Mouse (Mus musculus) granulocyte monocyte progenitor cell, adult 5-6 weeks (primary cell): Measurements from ENCODE around the gene Rpl6. TPM values are rescaled to one million over a fixed set of nuclear protein-coding genes. Genes with fewer than 3 reads are reported as not detected.
"Not testable (repeated sequence)": the region's sequence is repeated elsewhere in the genome, so short reads cannot be mapped to it uniquely, and the experiment has no call there.

Experiments
- ATAC-seq: replicated peaks from 2 replicates; pipeline ENCODE4 v1.8.0; 2016; ENCODE audit warnings: mild to moderate bottlenecking, moderate TSS enrichment, inconsistent platforms; ENCODE audit not compliant: poor library complexity, severe bottlenecking
- total RNA-seq, 2 experiments: library from RNA; stranded (forward) in 1 of 2; stranded (reverse) in 1 of 2; fragments of 200-712, 200-1000 nt in 1 of 2; fragments of >200 nt in 1 of 2; fragmentation: Nextera tagmentation in 1 of 2; gene quantifications; 2 replicates each; pipeline ENCODE4 v1.2.3; 2014 to 2017

The Rpl6 gene
- total RNA-seq, 2 experiments from 2014 or later, result 1,241 to 2,395 TPM

- ATAC-seq, result no peak
These were observed 17.1 kb downstream of the Rpl6 start for GRCm38 (mm10) chr5:121221328-121221850.

GRCm38 (mm10) chr5:121224020-121224419 lies 19.7 kb downstream of the Rpl6 start:
- not testable (repeated sequence) for ATAC-seq

DNA sequence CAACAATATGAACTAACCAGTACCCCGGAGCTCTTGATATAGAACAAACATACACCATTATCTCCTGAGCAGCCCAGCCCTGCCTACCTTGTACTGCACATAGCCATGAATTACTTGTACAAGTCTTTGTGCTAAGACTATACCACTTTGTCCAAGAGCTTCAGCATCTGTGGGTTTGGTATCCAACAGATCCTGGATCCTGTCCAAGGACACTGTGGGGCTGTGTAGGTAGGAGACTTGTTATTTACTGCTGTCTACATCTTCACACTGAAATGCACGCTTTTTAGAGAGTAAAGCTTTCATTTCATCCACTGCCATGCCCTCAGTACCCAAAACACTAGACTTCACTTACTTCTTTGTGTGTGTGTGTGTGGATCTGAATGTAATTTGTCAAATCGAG lies 20.6 kb downstream of the Rpl6 start:
- no peak for ATAC-seq

DNA sequence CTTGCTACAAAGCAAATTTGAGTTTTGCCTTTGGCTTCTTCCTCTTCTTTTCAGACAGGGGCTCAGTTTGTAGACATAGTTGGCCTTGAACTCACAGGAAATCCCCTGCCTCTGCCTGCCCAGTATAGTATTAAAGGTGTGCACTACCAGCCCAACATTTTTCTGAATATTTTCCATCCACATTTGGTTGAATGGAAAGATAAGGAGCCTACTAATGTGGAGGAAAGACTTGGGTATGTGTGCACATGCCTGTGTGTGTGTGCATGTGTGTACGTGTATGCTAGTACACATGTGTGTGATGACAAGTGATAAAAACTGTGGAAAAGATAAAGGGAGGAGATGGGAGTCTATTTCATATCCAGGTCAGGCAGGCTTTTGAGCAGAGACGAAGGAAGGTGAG lies 21.6 kb downstream of the Rpl6 start:
- ATAC-seq, result no peak

DNA sequence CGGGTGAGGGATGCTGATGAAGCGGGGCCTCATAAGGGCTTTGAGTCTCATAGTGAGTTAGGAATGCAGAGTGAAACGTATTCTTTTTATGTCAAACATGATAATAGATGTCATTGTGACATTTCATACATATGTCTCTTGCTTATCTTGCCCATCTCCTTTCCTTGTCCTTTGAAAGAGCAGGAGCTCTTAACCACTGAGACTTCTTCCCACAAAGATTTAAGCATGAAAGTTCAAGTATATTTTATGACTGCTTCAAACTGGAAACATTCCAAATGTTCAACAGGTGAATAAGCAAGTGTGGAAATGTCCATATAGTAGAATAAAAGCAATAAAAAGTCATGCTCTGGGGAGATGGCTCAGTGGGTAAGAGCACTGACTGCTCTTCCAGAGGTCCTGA lies 22.1 kb downstream of the Rpl6 start:
- ATAC-seq, result no peak

DNA sequence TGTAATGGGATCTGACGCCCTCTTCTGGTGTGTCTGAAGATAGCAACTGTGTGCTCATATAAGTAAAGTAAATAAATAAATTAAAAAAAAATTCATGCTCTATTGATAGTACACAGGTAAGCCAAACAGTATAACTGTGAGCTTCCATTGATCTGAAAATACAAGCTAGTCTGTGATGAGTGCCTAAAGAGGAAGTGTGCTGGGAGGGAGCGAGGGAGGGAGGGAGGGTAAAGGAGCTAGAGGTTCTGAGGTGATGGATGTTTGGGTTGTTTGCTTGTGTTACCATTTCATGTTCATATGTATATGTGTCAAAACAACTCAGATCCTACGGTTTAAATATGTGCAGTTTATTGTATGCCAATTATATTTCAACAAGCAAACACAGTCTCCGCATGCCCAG lies 22.6 kb downstream of the Rpl6 start:
- no peak for ATAC-seq

- ATAC-seq, result not testable (repeated sequence)
These were observed 23.0 kb downstream of the Rpl6 start for GRCm38 (mm10) chr5:121227330-121227729.

- ATAC-seq, result no peak
These were observed 24.9 kb downstream of the Rpl6 start for GRCm38 (mm10) chr5:121229182-121229581.

DNA sequence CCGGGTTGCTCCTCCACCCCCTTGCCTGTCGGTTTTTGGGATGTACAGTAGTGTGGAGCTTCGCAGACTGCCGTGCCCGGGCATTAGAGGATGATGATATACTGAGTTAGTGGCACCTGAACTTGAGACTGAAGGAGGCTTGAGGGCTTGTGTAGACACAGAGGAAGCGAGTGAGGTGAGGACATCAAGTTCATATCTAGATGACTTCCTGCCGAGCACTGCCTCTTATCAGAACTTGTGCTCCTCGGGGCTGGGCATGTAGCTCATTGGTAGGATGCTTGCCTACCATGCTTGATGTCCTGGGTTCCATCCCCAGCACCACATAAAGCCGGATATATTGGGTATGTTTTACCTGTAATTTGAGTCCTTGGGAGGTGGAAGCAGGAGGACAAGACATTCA lies 26.5 kb downstream of the Rpl6 start:
- no peak for ATAC-seq

GRCm38 (mm10) chr5:121232789-121233188 lies 28.5 kb downstream of the Rpl6 start:
- ATAC-seq, result no peak

GRCm38 (mm10) chr5:121233726-121234125 lies 29.4 kb downstream of the Rpl6 start:
- ATAC-seq, result no peak

DNA sequence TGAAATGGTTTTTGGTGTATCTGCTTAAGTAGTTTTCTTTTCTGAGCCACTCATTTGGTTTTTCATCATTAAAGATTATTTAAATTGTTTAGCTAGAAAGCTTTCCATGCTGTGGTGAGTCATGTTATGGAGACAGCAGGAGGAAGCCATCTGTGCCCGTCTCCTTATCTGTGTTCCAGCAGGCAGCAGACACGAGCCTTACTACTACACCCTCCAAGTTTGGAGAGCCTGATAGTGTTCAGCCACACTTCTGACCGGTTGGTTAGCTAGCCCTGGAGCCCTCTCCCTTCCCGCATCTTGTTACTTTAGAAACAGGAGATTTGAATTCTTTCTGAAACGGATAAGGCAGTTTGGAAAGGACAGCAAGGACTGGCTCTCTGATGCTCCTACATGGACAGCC lies 31.9 kb downstream of the Rpl6 start:
- no peak for ATAC-seq

DNA sequence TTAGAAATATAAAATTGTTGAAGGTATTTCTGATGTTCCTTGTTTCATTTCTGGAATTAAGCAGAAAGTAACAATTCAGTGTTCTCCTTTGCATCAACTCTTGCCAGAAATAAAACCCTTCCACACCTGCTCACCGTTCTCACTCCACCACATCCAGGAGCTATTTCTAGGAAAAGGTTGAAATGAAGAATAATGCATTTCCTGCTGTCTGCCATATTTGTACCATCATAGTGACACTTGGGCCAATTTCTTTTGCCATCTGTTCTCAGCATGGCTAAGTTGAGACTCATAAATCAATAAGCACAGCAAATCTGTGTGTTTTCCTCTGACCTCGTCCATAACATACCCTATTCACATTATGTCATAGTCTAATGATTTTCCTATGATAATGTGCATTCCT lies 33.9 kb downstream of the Rpl6 start:
- no peak for ATAC-seq

DNA sequence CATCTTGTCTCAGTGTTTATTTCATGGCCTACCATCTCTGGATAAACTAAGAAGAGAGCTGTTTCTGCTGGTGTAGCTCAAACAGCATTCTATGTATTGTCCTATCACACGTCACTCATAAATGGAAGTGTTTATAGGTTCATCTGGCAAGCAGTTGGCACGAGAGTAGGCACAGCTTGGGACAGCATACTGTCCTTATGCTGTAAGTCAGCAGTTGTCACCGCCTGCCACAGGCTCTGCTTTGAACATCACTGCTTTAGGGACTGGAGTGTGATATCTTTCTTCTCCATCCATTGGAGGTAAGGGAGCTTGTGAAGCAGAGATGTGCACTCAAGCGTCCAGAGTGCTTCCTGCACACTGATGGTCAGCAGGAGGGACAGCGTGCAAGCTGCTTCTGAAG lies 35.6 kb downstream of the Rpl6 start:
- no peak for ATAC-seq

DNA sequence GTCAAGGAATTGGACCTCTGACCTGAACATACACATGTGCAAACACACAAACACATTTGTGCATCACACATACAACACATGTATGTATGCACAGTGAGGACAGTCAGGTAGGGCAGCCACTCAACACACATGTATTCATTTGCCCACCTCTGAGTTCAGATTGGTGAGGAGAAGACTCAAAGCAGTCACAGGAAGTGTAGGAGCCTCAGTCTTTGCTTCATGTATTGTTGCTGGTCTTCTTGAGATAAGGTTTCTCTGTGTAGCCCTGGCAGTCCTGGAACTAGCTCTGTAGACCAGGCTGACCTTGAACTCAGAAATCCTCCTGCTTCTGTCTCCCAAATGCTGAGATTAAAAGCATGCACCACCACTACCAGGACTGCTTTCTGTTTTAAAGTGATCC lies 36.9 kb downstream of the Rpl6 start:
- no peak for ATAC-seq

GRCm38 (mm10) chr5:121242261-121242660 lies 38.0 kb downstream of the Rpl6 start:
- ATAC-seq, result no peak

DNA sequence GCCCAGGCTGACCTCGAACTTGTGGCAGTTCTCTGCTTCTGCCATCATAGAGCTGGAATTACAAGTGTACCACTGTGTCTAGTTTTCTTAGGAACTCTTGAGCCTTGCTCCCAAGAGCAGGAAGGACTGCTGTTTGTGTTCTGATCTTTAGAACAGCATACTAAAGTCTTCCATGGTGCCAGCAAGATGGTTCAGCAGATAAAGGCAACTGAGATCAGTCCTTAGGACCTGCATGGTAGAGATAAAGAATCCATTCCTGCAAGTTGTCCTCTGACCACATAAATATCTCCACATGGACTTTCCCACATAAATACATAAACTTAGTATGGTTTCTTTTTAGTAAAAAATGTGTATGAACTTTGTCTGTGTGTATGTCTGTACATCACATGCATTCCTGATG lies 38.4 kb downstream of the Rpl6 start:
- ATAC-seq, result no peak

DNA sequence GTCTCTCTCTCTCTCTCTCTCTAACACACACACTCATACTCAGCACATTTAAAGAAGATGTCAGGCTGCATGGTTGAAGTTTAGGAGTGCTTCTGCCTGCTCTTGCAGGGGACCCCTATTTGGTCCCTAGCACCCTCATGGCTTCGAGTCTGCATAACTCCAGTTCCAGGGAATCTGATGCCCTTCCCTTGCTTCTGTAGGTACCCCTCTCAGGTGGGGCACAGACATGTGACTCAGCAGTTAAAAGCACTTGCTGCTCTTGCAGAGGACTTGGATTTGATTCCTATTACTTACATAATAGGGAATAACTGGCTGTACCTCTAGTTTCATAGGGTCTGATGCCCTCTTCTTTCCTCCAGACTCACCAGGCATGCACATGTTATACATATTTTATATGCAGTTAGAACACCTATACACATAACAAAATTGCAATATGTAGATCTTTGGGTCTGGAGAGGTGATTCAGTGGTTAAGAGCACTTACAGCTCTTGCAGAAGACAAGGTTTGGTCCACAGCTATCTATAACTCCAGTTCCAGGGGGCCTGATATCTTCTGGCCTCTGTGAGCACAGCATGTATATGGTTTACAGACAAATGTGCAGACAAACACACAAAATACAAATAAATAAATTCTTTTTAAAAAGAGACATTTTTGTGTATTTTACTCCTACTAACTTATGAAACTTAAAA lies 39.5 kb downstream of the Rpl6 start:
- ATAC-seq, result no peak

DNA sequence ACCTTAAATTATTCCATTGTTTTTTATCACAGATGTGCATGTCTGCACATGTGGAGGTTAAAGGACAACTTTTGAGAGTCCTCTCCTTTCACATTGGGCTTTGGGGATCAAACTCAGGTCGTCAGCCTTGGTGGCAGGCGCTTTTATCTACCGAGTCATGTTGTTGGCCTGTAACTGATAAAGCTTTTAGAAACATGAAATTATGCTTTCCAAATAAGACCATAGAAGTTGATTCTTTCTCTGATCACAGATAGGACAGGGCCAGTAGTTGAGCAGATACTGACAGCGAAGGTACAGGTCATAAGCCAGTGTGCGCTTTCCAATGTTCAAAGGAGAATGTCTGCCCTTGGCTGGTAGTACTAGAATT lies 40.1 kb downstream of the Rpl6 start:
- ATAC-seq, result no peak

DNA sequence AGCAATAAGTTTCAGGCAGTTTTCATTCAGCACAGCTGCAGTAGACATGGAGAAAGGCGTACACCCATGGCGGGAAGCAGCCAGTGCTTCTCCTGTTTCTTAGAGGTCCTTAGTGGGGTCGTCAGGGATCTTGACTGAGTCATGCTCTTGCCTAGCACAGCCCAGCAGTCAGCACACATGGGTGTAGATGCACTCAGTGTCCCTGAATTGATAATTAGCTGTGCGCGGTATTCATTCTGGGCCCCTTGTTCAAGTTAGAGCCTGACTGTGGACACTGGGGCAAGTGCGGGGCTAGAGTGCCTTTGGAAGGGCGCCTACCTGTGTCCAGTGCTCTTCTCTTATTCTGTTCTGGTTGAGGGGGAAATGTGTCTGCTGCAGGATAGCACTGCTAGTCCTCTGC lies 40.9 kb downstream of the Rpl6 start:
- ATAC-seq, result no peak

DNA sequence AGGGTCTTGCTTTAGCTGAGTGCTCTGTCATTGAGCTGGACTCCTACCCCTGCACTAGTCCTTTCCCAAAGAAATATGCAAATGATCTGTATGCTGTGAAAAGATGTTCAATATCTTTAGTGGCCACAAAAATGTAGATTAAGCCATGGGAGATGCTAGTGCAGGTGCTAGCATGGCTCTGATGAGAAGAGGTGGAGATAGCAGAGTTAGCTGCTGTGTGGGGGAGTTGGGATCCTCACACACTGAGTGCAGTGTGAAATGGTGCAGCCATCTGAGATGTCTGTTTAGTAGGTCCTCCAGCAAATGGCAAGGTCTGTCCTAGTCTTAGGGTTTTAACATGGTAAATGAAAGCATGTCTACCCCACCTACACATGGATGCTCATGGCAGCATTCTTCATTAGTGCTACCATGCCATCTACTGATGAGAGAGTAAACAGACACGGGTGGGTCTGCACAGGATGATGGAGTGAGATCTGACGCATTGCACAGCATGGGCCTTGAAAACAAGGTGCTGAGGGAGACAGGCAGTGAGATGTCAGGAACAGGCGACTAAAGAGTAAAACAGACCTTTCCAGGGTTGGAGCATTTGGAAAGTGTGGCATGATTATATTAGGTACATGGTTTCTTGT lies 44.6 kb downstream of the Rpl6 start:
- no peak for ATAC-seq

DNA sequence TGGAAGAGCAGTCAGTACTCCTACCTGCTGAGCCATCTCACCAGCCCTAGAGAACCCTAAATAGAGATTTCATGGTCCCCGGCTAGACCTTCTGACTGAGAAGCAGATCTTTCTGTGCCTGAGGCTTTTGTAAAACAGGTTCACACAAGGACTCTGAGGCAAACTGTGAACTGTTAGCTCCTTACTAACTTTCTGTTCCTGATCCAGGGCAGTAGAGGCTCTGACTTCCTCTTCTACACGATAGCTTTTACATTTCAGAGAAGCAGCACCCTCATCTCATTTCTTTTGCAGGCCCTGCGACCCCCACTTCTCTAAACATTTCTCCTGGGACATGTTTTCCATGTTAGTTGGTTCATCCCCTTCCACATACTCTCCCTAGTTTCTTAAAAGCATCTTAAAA lies 45.4 kb downstream of the Rpl6 start:
- peak; percentile 72 for ATAC-seq
